Mouse (Mus musculus): ENCODE measurements around the gene Camk2g. TPM values are rescaled to one million over a fixed set of nuclear protein-coding genes. Genes with fewer than 3 reads are reported as not detected.

Camk2g gene
- polyA plus RNA-seq, 1 experiment, result 42.3 TPM

DNA sequence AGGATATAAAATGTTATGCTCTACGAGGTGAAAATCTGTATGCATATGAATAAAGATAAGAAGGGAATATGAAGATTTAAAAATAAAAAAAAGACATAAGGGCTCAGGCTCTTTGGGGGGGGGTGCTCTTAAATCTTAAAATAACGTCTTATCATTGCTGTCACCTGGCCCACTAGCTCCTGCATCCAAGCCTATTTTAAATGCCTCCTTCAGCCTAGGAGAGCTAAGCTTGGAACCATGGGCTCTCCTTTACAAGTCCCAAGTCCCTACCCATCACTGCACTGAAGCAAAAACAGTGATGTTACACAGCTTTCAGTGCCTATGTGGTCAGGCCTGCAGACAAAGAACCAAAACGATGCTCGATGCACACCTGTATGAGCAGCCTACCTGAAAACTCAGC lies 4.3 kb downstream of the Camk2g start:
- WGBS, result 86% methylated on average over 4 of the region's 4 CpGs
- Histone ChIP-seq H3K27me3 (ENCODE audit: control insufficient read depth, insufficient read depth, low read length) (no peaks in the 10 kb centered on the region), H3K36me3 (ENCODE audit: control insufficient read depth, insufficient read depth, low read length) (no peaks in the 10 kb centered on the region; the same call in 1 of the 2 replicates), H3K4me3 (ENCODE audit: control insufficient read depth, insufficient read depth, low read length) (no peak overlapping the region), H3K4me1 (replicated peaks; ENCODE audit: control insufficient read depth, insufficient read depth, low read length) (peaks cover 54% of the 10 kb centered on the region), H3K27ac (ENCODE audit: control insufficient read depth, insufficient read depth, low read length) (no peak overlapping the region)
- DNase-seq, result no peak
- no peak for TF ChIP-seq POLR2A (IDR thresholded peaks at IDR 0.05; ENCODE audit: control insufficient read depth, extremely low read depth, insufficient read depth, low read length, poor library complexity)
- no peak for TF ChIP-seq CTCF (IDR thresholded peaks at IDR 0.05; ENCODE audit: borderline replicate concordance, control insufficient read depth, extremely low read depth, insufficient read depth, low read length, poor library complexity)

DNA sequence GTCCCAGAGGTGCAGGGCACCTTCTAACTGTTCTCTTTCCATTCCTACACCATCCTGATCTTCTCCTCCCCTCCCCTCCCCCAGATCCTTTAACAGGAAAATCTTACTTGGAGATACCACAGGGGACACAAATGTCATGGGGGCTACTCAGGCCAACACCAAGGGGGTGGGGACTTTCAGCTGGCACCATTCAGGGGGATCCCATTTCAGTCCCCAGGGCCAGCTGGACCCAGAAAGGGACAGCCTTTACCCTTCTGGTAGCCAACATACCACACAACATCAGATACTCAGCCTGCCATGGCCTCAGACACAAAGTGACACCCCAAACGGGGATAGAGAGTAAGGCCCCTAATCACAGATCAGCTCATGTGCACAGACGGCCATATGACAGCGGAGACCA lies 5.7 kb downstream of the Camk2g start:
- Histone ChIP-seq H3K4me3 (ENCODE audit: control insufficient read depth, insufficient read depth, low read length) (no peak overlapping the region), H3K36me3 (ENCODE audit: control insufficient read depth, insufficient read depth, low read length) (no peaks in the 10 kb centered on the region; the same call in 1 of the 2 replicates), H3K27me3 (ENCODE audit: control insufficient read depth, insufficient read depth, low read length) (no peaks in the 10 kb centered on the region), H3K4me1 (replicated peaks; ENCODE audit: control insufficient read depth, insufficient read depth, low read length) (peaks cover 56% of the 10 kb centered on the region), H3K27ac (ENCODE audit: control insufficient read depth, insufficient read depth, low read length) (no peak overlapping the region)
- DNase-seq, result no peak
- 91% methylated on average over 3 of the region's 3 CpGs for WGBS
- TF ChIP-seq POLR2A (IDR thresholded peaks at IDR 0.05; ENCODE audit: control insufficient read depth, extremely low read depth, insufficient read depth, low read length, poor library complexity) (no peak), CTCF (IDR thresholded peaks at IDR 0.05; ENCODE audit: borderline replicate concordance, control insufficient read depth, extremely low read depth, insufficient read depth, low read length, poor library complexity) (no peak)

- Histone ChIP-seq H3K27ac (ENCODE audit: control insufficient read depth, insufficient read depth, low read length) (peak overlapping the region; percentile 90), H3K4me1 (replicated peaks; ENCODE audit: control insufficient read depth, insufficient read depth, low read length) (peaks cover 45% of the 10 kb centered on the region)
Measured at GRCm38 (mm10) chr14:20786611-20787015, 7.3 kb downstream of the Camk2g start.

DNA sequence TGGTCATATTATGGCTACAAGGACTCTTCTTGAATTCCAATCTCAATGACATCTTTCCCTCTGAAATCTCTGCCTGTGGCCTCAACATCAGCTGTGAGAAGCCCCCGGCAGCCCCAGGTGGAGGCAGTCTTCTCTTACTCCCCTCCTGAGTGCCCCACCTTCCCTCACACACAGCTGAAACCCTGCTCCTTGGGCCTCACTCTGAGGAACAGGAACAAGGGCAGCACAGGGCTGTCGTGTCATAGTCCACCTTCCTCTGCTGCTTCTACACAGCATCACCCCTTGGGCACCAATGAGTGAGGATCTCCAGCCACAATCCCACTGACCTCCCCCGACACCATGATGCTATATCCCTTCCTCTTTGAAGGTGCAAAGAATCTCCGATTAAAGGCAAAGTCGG lies 7.9 kb downstream of the Camk2g start:
- Histone ChIP-seq H3K27me3 (ENCODE audit: control insufficient read depth, insufficient read depth, low read length) (no peaks in the 10 kb centered on the region), H3K4me3 (ENCODE audit: control insufficient read depth, insufficient read depth, low read length) (no peak overlapping the region), H3K36me3 (ENCODE audit: control insufficient read depth, insufficient read depth, low read length) (no peaks in the 10 kb centered on the region; the same call in 1 of the 2 replicates), H3K27ac (ENCODE audit: control insufficient read depth, insufficient read depth, low read length) (peak overlapping the region; percentile 90), H3K4me1 (replicated peaks; ENCODE audit: control insufficient read depth, insufficient read depth, low read length) (peaks cover 42% of the 10 kb centered on the region)
- 25% methylated on average over 5 of the region's 5 CpGs for WGBS
- no peak for TF ChIP-seq POLR2A (IDR thresholded peaks at IDR 0.05; ENCODE audit: control insufficient read depth, extremely low read depth, insufficient read depth, low read length, poor library complexity)
- no peak for TF ChIP-seq CTCF (IDR thresholded peaks at IDR 0.05; ENCODE audit: borderline replicate concordance, control insufficient read depth, extremely low read depth, insufficient read depth, low read length, poor library complexity)
- DNase-seq, result peak; percentile 33

More at GRCm38 (mm10) chr14:20786611-20787015, 7.3 kb downstream of the Camk2g start:
- Histone ChIP-seq H3K4me3 (ENCODE audit: control insufficient read depth, insufficient read depth, low read length) (no peak overlapping the region), H3K36me3 (ENCODE audit: control insufficient read depth, insufficient read depth, low read length) (no peaks in the 10 kb centered on the region; the same call in 1 of the 2 replicates), H3K27me3 (ENCODE audit: control insufficient read depth, insufficient read depth, low read length) (no peaks in the 10 kb centered on the region)
- 49% methylated on average over 4 of the region's 4 CpGs for WGBS
- DNase-seq, result no peak
- TF ChIP-seq POLR2A (IDR thresholded peaks at IDR 0.05; ENCODE audit: control insufficient read depth, extremely low read depth, insufficient read depth, low read length, poor library complexity) (no peak), CTCF (IDR thresholded peaks at IDR 0.05; ENCODE audit: borderline replicate concordance, control insufficient read depth, extremely low read depth, insufficient read depth, low read length, poor library complexity) (no peak)

GRCm38 (mm10) chr14:20785231-20785630 lies 8.7 kb downstream of the Camk2g start:
- H3K36me3 ChIP-seq (ENCODE audit: control insufficient read depth, insufficient read depth, low read length), result no peaks in the 10 kb centered on the region; the same call in 1 of the 2 replicates
- H3K27ac ChIP-seq (ENCODE audit: control insufficient read depth, insufficient read depth, low read length), result peak overlapping the region; percentile 90
- DNase-seq, result peak; percentile 68
- no peaks in the 10 kb centered on the region for H3K27me3 ChIP-seq (ENCODE audit: control insufficient read depth, insufficient read depth, low read length)
- H3K4me1 ChIP-seq (replicated peaks; ENCODE audit: control insufficient read depth, insufficient read depth, low read length), result peaks cover 35% of the 10 kb centered on the region
- WGBS, result 0% methylated on average over 1 of the region's 1 CpGs
- no peak for TF ChIP-seq POLR2A (IDR thresholded peaks at IDR 0.05; ENCODE audit: control insufficient read depth, extremely low read depth, insufficient read depth, low read length, poor library complexity)
- no peak for TF ChIP-seq CTCF (IDR thresholded peaks at IDR 0.05; ENCODE audit: borderline replicate concordance, control insufficient read depth, extremely low read depth, insufficient read depth, low read length, poor library complexity)
- 0 out of 2 replicates have a peak overlapping the region, but pooled peaks have one; percentile 2 for H3K4me3 ChIP-seq (ENCODE audit: control insufficient read depth, insufficient read depth, low read length)

DNA sequence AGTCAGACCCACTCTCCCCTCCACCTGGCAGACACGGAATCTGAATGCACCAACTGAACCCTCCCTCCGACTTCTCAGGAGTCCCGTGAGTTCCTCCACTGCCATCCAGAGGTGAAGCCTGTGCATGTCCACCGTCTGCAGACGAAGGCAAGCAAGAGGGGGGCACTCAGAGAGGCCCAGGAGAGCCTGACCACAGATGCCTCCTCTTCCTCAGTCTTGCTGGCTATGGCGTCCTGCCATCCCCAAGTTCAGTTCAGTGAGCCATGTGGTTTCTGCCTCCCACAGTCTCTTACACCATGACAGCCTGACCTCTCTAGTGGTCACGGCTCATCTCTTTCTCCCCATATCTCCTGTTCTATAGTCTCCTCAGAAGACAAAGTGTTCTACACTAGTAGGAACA lies 9.2 kb downstream of the Camk2g start:
- H3K36me3 ChIP-seq (ENCODE audit: control insufficient read depth, insufficient read depth, low read length), result no peaks in the 10 kb centered on the region; the same call in 1 of the 2 replicates
- H3K27ac ChIP-seq (ENCODE audit: control insufficient read depth, insufficient read depth, low read length), result peak overlapping the region; percentile 60
- no peaks in the 10 kb centered on the region for H3K27me3 ChIP-seq (ENCODE audit: control insufficient read depth, insufficient read depth, low read length)
- peaks cover 35% of the 10 kb centered on the region for H3K4me1 ChIP-seq (replicated peaks; ENCODE audit: control insufficient read depth, insufficient read depth, low read length)
- TF ChIP-seq CTCF (IDR thresholded peaks at IDR 0.05; ENCODE audit: borderline replicate concordance, control insufficient read depth, extremely low read depth, insufficient read depth, low read length, poor library complexity) (peak; percentile 47; the same call in 1 of the 2 replicates), POLR2A (IDR thresholded peaks at IDR 0.05; ENCODE audit: control insufficient read depth, extremely low read depth, insufficient read depth, low read length, poor library complexity) (no peak)
- 13% methylated on average over 7 of the region's 7 CpGs for WGBS
- peak; percentile 43 for DNase-seq
- no peak overlapping the region for H3K4me3 ChIP-seq (ENCODE audit: control insufficient read depth, insufficient read depth, low read length)

- peaks cover 6% of the 10 kb centered on the region for H3K36me3 ChIP-seq (ENCODE audit: control insufficient read depth, insufficient read depth, low read length)
- no peak overlapping the region for H3K4me3 ChIP-seq (ENCODE audit: control insufficient read depth, insufficient read depth, low read length)
- H3K27me3 ChIP-seq (ENCODE audit: control insufficient read depth, insufficient read depth, low read length), result no peaks in the 10 kb centered on the region
- WGBS, result 92% methylated on average over 6 of the region's 6 CpGs
- H3K27ac ChIP-seq (ENCODE audit: control insufficient read depth, insufficient read depth, low read length), result no peak overlapping the region
- DNase-seq, result no peak
- TF ChIP-seq CTCF (IDR thresholded peaks at IDR 0.05; ENCODE audit: borderline replicate concordance, control insufficient read depth, extremely low read depth, insufficient read depth, low read length, poor library complexity), result no peak
- TF ChIP-seq POLR2A (IDR thresholded peaks at IDR 0.05; ENCODE audit: control insufficient read depth, extremely low read depth, insufficient read depth, low read length, poor library complexity), result no peak
- H3K4me1 ChIP-seq (replicated peaks; ENCODE audit: control insufficient read depth, insufficient read depth, low read length), result peaks cover 35% of the 10 kb centered on the region
Measured at GRCm38 (mm10) chr14:20783526-20783925, 10.4 kb downstream of the Camk2g start.

Data from thymus, adult 2 months (tissue).